Mouse (Mus musculus): ENCODE results near the gene Thnsl2.

DNA sequence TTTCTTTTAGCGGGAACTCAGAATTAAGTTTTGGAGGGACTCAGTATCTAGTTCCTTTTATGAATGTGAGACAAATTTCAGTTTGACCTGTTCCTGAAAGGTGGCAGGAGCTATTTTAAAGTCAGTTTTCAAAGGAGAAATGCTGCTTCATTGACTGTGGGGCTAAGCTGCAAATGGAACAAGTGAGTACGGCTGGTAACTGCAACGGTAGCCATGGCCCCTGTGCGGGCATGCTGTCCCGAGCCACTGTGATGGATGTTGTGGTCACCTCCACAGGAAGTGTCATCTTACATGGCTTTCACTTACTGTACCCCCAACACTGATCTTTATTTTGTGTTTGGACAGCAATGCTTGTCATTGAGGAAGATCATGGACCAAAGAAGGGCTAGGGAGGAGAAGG, 53.8 kb downstream of the Thnsl2 start:
- TF ChIP-seq MAX (IDR thresholded peaks at IDR 0.05; ENCODE audit: low read length): no peak
- no peak for TF ChIP-seq CTCF (IDR thresholded peaks at IDR 0.05 in 2 of 3, conservative IDR thresholded peaks at IDR 0.05 in 1 of 3; ENCODE audit: control insufficient read depth in 1 of 3, insufficient read depth in 1 of 3, low read depth in 2 of 3, low read length in 3 of 3, poor library complexity in 1 of 3, severe bottlenecking in 1 of 3)
- no peak for TF ChIP-seq ZMIZ1 (IDR thresholded peaks at IDR 0.05; ENCODE audit: low read depth, low read length)
- no peak for TF ChIP-seq POLR2AphosphoS2 (IDR thresholded peaks at IDR 0.05; ENCODE audit: low read length)
- TF ChIP-seq EP300 (IDR thresholded peaks at IDR 0.05; ENCODE audit: low read depth in 1 of 2, low read length in 2 of 2): no peak
- TF ChIP-seq GATA1 (IDR thresholded peaks at IDR 0.05; ENCODE audit: low read depth, low read length): no peak
- no peak for TF ChIP-seq ZNF384 (IDR thresholded peaks at IDR 0.05; ENCODE audit: low read depth, low read length)
- no peak for TF ChIP-seq E2F4 (IDR thresholded peaks at IDR 0.05; ENCODE audit: borderline replicate concordance, low read depth, low read length)
- no peak for TF ChIP-seq MAFK (IDR thresholded peaks at IDR 0.05; ENCODE audit: borderline replicate concordance, low read depth, low read length)

Data from MEL (cell line).